Mouse (Mus musculus) left cerebral cortex, postnatal 4 days (tissue): Measurements from ENCODE around the gene Arhgap30. TPM values are rescaled to one million over a fixed set of nuclear protein-coding genes. Genes with fewer than 3 reads are reported as not detected.
A peak's percentile ranks its signal among the peaks of the same experiment; 100 is the strongest.

Experiments used
- DNase-seq: peaks from one replicate; pipeline ENCODE4 v3.0.0-alpha.2; 2022
- intact Hi-C: fragments of 180-260 bp; cut with DNase I; formaldehyde crosslinking; loops from one replicate; pipeline ENCODE4 v1.15.1; 2025
- total RNA-seq, 2 experiments: library from RNA; stranded (reverse); gene quantifications; 2 replicates each; pipeline ENCODE4 v1.2.3; 2021

Arhgap30 gene
- total RNA-seq, 2 experiments from 2014 or later: 0.98 to 1.6 TPM

GRCm38 (mm10) chr1:171422504-171423095, 33.8 kb downstream of the Arhgap30 start:
- no peak for DNase-seq
- intact Hi-C loops: no loop called here

- intact Hi-C loops: no loop called here
- no peak for DNase-seq
These were observed 35.9 kb downstream of the Arhgap30 start for GRCm38 (mm10) chr1:171424638-171425037.

GRCm38 (mm10) chr1:171425126-171425525, 36.4 kb downstream of the Arhgap30 start:
- intact Hi-C loops: no loop called here
- DNase-seq: no peak

GRCm38 (mm10) chr1:171432158-171432557, 43.4 kb downstream of the Arhgap30 start:
- intact Hi-C loops: no loop called here
- no peak for DNase-seq

- intact Hi-C loops: no loop called here
- no peak for DNase-seq
These were observed 46.6 kb downstream of the Arhgap30 start for GRCm38 (mm10) chr1:171435288-171435814.

GRCm38 (mm10) chr1:171435974-171436373, 47.2 kb downstream of the Arhgap30 start:
- DNase-seq: no peak
- intact Hi-C loops: no loop called here

GRCm38 (mm10) chr1:171437264-171438013, 48.7 kb downstream of the Arhgap30 start, which contains the start of gene F11r:
Gene F11r (plus strand): TSS chr1:171437535.
- peak; percentile 46 for DNase-seq
- intact Hi-C loops: no loop called here

GRCm38 (mm10) chr1:171438014-171438670, 49.4 kb downstream of the Arhgap30 start:
- no peak for DNase-seq
- intact Hi-C loops: no loop called here

GRCm38 (mm10) chr1:171439072-171439471, 50.3 kb downstream of the Arhgap30 start:
- no peak for DNase-seq
- intact Hi-C loops: no loop called here

- peak; percentile 16 for DNase-seq
- intact Hi-C loops: no loop called here
These were observed 51.4 kb downstream of the Arhgap30 start for GRCm38 (mm10) chr1:171440025-171440725.

GRCm38 (mm10) chr1:171441466-171442412, 53.0 kb downstream of the Arhgap30 start:
- intact Hi-C loops: no loop called here
- DNase-seq: no peak

GRCm38 (mm10) chr1:171442413-171442760, 53.6 kb downstream of the Arhgap30 start:
- intact Hi-C loops: no loop called here
- DNase-seq: no peak

- DNase-seq: no peak
- intact Hi-C loops: no loop called here
These were observed 56.3 kb downstream of the Arhgap30 start for GRCm38 (mm10) chr1:171445050-171445449.

- DNase-seq: no peak
- intact Hi-C loops: no loop called here
These were observed 58.1 kb downstream of the Arhgap30 start for GRCm38 (mm10) chr1:171446854-171447253.

GRCm38 (mm10) chr1:171447692-171448091, 58.9 kb downstream of the Arhgap30 start:
- DNase-seq: no peak
- intact Hi-C loops: no loop called here

- DNase-seq: no peak
- intact Hi-C loops: no loop called here
These were observed 61.3 kb downstream of the Arhgap30 start for GRCm38 (mm10) chr1:171450062-171450461.

GRCm38 (mm10) chr1:171451001-171451400, 62.2 kb downstream of the Arhgap30 start:
- DNase-seq: no peak
- intact Hi-C loops: no loop called here

- DNase-seq: no peak
- intact Hi-C loops: no loop called here
These were observed 63.8 kb downstream of the Arhgap30 start for GRCm38 (mm10) chr1:171452522-171452921.

- intact Hi-C loops: no loop called here
- no peak for DNase-seq
These were observed 64.2 kb downstream of the Arhgap30 start for GRCm38 (mm10) chr1:171452923-171453322.

GRCm38 (mm10) chr1:171454926-171455325, 66.2 kb downstream of the Arhgap30 start:
- intact Hi-C loops: no loop called here
- DNase-seq: no peak
